Mouse (Mus musculus) left cerebral cortex, adult 18-20 months (tissue): Measurements from ENCODE around the gene Snx30. TPM values are rescaled to one million over a fixed set of nuclear protein-coding genes. Genes with fewer than 3 reads are reported as not detected.

Experiments
- DNase-seq, 2 experiments: peaks; one replicate each; pipeline ENCODE4 v3.0.0; 2021 to 2022; ENCODE audit warnings: low spot score in 2 of 2, mixed read lengths in 1 of 2
- total RNA-seq, 2 experiments: library from RNA; stranded (reverse); gene quantifications; 2 replicates each; pipeline ENCODE4 v1.2.3; 2021

Gene Snx30
- total RNA-seq, 2 experiments from 2014 or later, result 38.7 to 40.8 TPM

DNA sequence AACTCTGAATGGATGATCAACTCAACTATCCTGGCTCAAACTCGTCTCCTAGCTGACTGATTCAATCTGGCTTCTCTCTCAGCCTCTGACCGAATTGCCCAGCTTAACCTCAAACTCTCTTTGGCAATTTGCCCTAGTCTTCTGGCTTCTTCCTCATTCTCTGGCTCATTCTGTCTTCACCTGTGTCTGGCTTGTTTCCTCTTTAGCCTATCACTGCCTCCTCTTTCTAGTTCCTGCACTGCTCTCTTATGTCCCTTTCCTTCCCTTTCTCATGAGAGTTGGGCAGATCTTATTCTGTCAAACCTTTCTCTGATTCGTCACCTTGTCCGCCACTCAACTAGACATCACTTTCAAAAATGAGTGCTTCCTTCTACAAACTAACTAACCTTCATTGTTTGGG, 16.5 kb downstream of the Snx30 start:
- DNase-seq, result no peak

DNA sequence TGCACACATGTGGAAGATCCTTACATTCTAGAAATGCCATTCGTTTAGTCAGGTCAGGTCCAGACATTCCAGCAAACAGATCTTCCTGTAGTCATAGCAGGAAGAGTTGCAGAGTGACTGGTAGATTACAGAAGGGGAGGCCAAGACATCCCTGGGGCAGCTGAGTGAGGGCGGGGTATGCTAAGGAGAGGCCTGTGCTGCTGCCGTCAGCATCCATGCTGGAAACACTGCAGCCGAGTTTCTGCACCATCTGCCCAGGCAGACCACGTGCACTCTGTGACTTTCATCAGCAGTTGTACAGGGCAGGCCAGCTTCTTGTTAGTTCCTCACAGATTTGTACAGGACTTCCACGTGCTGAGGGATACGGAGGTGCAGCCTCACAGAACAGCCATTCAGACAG, 17.8 kb downstream of the Snx30 start:
- DNase-seq, result peak in 1 of 2 experiments; percentile 73

DNA sequence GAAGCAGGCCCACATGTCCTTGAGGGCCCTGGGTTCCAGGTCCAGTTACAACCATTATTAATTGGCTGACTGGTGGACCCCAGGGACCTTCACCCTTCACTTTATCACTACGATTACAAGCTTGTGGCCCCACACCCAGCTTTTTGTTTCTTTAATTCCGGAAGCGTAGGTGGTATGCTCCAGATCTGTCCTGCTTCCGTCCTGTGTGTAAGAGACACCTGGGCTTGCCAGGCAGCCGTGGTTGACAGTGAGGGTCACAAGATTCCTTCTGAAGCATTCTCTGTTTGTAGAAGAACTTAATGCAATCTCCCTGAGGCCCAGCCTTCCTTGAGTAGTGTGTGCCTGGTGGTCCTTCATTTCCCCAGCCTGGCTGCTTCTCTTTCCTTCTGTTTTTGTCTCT, 19.2 kb downstream of the Snx30 start:
- DNase-seq, result no peak

DNA sequence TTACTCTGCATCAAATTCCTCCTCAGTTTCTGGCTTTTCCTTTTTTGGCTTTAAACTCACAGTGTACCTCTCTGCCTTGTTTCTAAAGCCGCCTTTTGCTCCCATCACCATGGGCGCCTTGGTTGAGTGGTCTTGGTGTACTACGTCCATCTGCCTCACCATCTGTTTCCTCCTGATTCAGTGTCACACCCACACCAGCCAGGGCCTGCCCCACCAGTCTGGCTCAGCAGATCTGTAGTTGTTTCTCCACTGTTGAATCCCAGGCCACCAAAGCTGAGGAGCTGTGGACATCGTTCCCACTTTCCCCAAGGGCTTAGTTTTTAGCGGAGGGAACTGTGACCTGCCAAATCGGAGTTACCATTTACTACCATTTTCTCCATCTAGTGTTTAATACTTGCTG, 20.0 kb downstream of the Snx30 start:
- peak; percentile 59 to 76 for DNase-seq

DNA sequence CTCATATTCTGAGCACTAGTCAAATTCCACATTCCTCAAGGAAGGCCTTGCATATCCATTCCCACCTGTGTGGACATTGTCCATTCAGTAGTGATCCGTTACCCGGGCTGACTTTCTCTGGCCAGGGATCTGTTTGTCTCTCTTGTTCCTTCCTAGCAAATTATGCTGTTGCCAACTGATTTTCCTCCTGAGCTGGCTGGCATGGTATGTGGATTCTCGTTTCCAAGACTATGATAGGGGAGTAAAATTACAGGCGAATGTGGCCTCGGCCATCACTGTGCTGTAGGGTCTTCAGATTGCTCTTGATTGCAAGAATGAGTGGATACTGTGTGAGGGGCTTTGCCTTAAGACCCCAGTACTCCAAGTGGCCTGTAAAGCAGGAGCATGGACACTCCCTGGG, 20.7 kb downstream of the Snx30 start:
- DNase-seq, result no peak

DNA sequence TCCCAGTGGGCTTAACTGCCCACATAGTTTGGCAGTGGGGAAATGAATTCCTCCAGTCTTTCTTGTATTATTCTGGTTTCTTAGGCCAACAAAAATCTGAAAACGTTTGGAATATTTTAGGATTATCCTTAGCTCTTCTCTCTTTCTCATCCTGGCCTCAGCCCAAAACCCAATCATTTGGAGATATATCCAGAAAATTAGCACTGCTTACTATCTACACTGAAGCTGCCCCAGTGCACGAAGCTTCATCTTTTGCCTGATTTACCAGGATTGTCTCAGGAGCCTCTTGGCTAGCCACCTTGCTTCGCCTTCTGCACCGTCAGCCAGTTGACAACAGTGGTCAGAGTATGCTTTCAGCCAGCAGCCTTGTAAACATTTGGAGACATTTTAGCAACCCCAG, 23.4 kb downstream of the Snx30 start:
- no peak for DNase-seq

DNA sequence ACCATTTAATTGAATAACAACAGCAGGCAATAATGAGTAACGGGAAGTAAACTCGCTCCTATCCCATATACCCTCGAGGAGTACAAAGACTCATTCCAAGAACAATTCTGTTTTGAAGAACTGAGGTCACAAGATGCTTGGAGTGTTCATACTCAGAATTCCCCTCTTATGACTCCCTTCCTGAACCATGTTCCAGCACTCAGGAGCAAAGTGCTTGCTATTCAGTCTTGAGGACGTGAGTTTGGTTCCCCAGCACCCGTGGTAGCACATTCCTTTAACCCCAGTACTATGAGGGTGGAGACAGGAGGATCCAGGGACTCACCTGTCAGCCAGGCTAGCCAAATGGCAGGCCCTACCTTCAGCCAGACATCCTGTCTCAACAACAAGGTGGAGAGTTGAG, 25.4 kb downstream of the Snx30 start:
- DNase-seq, result no peak

DNA sequence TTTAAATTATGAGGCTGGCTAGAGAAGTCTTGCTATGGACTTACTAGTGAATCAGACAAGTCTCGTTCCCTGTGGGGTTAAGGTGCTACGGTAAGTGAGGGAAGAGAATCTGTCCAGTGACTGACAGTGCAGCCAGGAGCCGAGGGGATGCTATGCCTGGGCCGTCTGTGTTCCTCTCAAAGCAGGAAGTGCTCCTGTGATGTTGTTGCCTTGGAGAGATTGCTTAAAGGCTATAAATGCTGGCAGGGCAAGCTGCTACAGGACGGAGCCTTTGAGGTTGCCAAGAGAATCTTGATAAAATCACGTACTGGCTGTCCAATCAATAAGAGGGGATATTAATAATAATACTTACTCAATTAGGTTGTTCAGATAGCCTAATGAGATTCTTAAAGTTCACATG, 27.2 kb downstream of the Snx30 start:
- DNase-seq, result no peak

DNA sequence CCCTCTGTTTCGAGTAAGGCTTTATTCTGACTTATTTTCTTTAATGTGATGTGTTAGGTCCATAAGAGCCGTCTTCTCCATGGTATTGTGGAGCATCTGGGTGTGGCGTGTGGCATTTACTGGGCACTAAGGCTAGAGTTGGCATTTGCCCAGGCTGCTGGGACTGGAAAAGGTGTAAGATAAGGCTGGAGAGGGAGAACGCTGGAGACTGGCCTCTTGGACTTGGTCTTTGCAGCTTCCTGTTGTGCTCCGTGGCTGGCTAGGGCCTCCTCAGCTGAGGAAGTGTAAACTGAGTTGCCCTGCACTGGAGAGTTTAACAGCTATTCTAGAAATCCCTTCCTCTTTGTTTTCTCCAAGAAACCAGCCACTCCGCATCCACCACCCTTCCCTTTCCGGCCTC, 32.0 kb downstream of the Snx30 start:
- DNase-seq, result no peak

DNA sequence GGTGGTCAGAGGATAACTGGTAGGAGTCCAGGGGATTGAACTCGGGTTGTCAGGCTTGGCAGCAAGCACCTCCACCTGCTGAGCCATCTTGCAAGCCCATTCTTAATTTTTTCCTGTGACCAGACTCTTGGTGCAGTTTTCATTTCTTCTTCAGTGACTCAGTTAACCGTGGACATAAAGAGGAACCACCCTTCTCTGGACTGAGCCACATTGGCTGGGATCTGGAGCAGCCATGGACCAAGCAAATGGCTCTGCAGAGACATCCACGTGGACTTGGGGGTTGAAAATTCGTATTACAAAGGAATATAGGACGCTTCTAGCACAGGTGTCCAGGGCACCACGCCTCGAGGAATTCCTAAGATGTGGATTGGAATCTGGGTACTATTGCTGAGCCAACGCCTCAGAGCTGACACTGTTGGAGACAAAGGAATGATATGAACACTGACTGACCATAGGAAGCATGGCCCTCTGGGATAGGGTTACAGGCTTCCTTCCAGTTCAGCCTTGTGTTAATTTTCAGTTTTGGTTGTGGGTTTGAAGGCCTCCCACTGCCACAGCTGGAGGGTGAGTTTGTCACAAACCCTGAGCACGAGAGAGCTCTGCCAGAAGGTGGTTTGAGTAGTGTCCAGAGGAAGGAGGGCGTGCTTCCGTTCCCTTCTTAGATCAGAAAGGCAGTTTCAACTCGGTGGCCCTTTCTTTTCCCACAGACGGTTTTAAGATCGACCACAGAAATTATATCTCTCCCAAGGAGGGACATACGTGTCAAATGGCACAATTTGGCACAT, 39.0 kb downstream of the Snx30 start:
- no peak for DNase-seq

DNA sequence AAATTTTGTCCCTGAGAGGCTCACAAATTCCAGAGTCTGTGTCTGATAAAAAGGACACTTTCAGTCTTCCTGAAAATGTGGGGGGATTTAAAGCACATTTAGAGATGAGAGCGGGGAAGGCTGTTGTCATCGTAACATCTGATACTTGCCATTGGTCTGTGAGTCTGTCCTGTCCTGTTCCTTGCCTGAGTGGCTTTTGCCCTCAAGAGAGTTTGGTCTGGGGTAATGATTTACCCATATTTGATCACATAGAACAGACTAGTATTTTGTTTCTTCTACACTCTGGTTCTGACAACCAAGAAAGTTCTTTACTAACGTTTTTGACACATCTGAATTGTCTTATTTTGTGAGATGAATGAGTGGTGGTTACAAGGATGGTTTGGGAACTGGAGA, 39.6 kb downstream of the Snx30 start:
- no peak for DNase-seq

DNA sequence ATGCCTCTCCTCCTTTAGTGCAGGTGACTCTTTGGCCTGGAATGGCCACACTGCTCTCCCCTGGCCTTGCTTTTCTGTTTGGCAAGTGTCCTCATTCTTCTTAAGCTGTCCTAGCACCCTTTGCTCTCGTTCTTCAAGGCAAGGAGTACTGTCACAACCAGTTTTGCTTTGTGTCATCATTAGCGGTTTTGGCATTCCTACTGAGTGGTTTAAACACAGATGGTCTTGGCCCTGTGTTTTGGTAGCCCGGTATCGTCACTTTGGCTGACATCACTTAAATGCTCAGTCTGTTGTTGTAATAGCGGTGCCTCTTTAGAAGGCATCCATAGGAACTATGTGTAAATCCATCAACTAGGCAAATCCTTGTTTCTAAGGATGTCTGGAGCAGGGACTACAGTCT, 41.8 kb downstream of the Snx30 start:
- DNase-seq, result no peak

DNA sequence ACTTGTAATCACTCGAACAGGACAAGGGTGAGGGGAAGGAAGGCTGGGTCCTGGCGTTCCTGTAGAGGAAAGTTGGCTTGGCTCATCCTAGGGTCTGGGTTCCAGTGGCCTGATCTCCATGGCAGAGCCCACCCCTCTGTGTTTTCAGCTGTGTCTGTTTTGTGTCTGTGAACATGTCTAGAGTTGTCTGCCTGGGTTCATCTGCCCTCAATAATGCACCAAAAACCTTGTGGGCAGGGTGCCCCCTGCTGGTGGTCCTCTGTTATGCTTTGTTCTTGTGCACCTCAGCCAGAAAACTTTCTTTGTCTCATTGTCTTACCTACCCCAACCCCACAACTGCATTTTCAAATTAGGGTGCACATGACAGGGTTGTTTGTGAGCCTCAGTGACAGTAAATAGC, 44.5 kb downstream of the Snx30 start:
- peak; percentile 72 to 76 for DNase-seq

DNA sequence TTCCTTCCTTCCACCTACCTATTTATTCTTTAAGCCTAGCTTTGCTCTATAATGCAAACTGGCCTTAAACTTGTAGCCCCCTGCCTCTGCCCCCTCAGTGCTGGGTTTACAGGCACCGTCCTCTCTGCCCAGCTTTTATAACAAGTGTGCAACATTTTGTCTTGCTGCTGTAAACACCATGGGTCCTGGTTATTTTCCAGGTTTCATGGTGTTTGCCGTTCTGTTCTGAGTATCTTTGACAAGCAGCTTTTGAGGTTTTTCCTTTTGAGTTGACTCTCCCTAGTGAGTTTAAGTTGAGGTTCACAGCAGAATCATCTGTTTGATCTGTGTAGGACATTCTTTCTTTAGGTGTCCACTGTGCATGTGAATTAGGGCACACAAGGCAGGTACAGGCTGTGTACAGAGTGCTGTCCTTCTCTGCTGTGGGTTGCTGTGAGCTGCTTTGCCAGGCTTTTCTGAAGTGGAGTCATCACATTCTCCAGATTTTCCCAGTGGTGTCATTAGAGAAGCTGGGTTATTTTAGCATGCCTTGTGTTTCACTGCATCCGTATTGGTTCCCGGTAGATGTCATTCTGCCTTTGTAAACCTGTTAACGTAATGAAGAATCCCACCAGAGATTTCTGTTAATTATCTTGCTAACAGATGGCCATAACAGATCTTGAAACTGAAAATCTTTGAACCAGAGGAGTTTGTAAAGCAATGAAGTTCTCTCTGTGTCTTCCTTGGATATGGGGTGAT, 45.4 kb downstream of the Snx30 start:
- DNase-seq, result no peak

DNA sequence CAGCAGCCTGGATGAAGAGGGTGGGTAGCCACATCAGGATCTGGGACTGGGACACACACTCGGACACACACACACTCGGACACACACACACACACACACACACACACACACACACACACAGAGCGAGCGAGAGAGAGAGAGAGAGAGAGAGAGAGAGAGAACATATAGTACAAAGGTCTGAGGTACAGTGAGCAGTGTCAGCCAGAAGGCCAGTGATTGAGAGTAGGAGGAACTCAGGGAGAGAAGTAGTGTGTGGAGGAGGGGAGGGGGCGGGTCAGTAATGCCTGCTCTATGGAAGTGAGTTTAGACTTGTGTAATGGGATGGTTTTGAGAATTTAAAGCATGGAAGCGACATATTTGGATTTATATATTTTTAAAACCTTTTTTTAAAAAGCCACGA, 47.5 kb downstream of the Snx30 start:
- DNase-seq, result no peak

DNA sequence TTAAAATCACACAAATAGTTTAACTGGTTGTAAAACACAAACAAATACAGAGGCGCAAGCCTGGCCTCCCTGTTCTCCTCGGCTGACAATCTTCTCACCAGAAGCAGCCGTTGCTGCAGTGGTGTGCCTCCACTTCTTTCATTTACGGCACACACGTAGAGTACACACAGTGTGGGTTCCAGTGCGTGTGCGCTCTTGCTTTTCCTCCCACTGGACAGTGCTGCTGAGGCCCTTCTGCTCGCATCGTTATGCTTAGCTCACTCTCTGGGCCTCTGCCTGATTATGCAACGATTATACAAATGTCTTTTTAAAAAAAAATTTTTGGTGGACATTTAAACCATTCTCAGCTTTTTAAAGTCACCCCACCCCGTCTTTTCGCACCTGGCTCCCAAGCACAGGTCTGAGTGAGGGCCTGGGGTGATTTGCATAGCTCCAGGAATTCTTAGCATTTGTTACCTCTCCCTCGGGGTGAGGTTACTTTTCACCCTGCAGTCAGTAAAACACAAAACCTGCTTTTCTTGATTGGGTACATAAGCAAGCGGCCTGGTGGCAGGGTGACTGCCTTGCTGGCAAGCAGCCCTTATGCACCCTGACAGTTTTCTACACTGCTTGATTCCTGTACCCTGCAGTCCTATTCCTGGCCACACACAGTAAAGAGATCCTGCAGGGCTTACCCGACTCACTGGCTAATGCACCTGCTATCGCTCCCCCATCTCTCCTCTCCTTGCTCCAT, 54.2 kb downstream of the Snx30 start:
- DNase-seq, result peak; percentile 13 to 38

DNA sequence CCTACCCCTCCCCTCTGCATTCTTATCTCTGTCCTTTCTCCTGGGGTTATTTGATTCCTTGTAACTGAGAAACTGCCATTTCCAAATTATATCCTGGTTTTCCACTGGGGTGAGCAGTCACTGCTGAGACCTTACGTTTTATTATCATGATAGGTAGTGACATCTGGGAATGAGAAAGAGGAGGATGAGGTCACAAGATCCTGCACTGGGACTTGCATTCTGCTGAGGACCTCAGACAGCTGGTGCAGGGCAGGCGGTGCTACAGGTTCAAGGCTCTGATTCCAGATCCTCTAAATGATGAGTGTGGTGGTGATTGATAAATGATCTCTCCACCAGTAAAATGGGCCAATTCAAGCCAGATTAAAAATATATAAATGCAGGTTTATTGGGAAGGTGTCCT, 54.8 kb downstream of the Snx30 start:
- no peak for DNase-seq

DNA sequence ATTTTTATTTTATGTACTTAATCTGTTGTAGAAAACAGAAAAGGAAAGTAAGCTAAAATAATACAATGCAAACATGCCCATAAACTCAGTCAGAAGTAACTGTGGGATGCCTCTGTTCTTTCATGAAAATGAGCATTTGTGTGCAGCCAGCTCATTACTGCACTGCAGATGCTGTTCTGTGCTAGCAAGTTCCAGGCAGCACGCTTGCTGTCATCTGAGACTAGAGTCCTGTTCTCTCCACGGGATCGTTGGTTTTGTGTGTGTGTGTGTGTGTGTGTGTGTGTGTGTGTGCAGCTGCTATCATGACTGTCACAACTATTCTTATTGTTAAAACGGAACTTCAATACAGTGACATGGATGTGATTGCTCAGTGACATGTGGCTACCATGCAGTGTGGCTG, 56.2 kb downstream of the Snx30 start:
- no peak for DNase-seq

DNA sequence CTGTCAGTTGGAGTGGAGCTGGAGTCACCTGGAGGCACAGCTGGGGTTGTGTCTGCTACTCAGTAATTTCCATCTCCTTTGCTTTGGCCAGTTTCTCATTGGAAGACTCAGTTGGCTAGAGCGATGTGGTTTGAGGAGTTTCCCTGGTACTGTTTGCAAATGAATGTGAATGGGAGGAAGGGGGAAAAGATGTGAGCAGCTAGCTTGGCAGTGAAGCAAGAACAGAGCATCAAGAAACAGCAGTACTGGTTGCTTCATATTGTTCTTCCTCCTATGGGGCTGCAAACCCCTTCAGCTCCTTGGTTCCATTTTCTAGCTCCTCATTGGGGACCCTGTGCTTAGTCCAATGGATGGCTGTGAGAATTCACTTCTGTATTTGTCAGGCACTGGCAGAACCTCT, 56.7 kb downstream of the Snx30 start:
- DNase-seq, result no peak

DNA sequence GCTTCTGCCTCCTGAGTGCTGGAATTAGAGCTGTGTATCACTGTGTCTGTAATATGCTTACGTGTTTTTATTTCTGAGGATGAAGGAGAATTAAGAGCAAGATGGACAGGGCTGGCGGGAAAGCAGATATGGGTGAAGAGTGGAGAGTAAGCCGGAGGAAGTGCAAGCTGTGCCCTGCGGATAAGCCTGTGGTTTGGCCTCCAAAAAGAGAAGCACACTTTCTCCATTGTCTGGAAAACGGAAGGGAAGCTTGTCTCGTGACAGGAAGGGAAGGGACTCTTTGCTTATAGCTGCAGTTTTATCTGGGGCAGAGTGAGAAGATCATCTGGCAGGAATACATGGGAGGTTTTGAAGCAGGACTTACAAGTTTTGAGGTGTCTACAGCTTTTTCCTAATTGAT, 58.2 kb downstream of the Snx30 start:
- no peak for DNase-seq

DNA sequence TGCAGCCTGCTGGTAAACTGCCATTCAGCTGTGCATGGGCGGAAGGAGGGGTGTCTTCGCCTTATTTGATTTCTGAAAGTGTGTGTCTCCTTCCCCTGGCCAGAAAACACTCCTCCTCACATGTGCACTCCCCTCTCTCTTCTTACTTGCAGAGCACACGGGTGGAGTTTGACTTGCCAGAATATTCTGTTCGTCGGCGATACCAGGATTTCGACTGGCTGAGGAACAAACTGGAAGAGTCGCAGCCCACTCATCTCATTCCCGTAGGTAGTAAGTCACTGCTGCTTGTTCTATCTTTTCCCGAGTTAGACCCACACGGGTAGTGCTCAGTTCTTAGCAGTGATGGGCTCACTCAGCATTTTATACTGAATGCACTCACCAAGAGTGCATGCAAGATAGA, 62.4 kb downstream of the Snx30 start:
- DNase-seq, result peak; percentile 47 to 52

DNA sequence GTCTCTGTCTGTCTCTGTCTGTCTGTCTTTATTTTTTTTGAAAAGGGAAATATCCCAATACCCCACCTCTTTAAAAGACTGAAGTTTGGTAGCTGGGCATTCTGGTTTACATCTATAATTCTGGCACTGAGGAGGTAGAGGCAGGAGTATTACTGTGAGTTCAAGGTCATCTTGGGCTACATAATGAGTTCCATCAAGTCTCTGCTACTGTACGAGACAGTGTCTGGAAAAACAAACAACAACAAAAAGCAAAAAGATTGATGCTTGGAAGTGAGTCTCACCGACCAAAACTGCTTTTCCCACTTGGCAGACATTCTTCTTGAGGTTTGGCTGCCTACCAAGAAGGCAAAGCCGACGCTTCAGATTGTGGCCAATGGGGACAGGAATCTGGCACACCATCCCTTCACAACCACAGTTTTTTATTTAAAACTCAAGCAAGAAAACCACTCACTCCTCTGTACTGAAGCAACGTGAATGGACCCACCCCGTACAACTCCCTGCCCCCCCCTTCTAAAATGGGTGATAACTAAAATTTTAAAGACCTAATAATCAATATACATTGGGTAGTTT, 63.9 kb downstream of the Snx30 start:
- peak; percentile 42 to 59 for DNase-seq
